Mouse (Mus musculus): ENCODE measurements around the gene Psmf1.

GRCm38 (mm10) chr2:151757451-151757850 is 13.5 kb upstream of the Psmf1 start:
- TF ChIP-seq CTCF (IDR thresholded peaks at IDR 0.05; ENCODE audit: low read depth) = no peak
- TF ChIP-seq EP300 (IDR thresholded peaks at IDR 0.05; ENCODE audit: low read depth) = no peak
